Mouse (Mus musculus) hindbrain, embryonic 13.5 days (tissue): ENCODE measurements around the gene Marcks. TPM values are rescaled to one million over a fixed set of nuclear protein-coding genes. Genes with fewer than 3 reads are reported as not detected.

ENCODE experiments used
- ATAC-seq: fragments of 200-750 bp; cut with Nextera tagmentation; 2 replicates; pipeline ENCODE4 v1.8.0; 2017; ENCODE audit warnings: moderate TSS enrichment; ENCODE audit not compliant: low FRiP score
- H3K27ac ChIP-seq: fragments of 300-500 bp; sonication (generic); 2 replicates; pipeline ENCODE4 v1.5.1; 2015; ENCODE audit warnings: inconsistent platforms, mild to moderate bottlenecking, moderate library complexity
- H3K27me3 ChIP-seq: fragments of 300-500 bp; sonication (generic); 2 replicates; pipeline ENCODE4 v1.6.1; 2015; ENCODE audit warnings: mild to moderate bottlenecking, inconsistent platforms
- H3K36me3 ChIP-seq: fragments of 300-500 bp; sonication (generic); 2 replicates; pipeline ENCODE4 v1.6.1; 2015; ENCODE audit warnings: mild to moderate bottlenecking, inconsistent platforms
- H3K4me1 ChIP-seq: fragments of 300-500 bp; sonication (generic); replicated peaks from 2 replicates; pipeline ENCODE4 v1.6.1; 2015; ENCODE audit warnings: inconsistent platforms
- H3K4me2 ChIP-seq: fragments of 300-500 bp; sonication (generic); 2 replicates; pipeline ENCODE4 v1.6.1; 2015; ENCODE audit warnings: inconsistent platforms, mild to moderate bottlenecking, moderate library complexity
- H3K4me3 ChIP-seq: fragments of 300-500 bp; sonication (generic); 2 replicates; pipeline ENCODE4 v1.5.1; 2015; ENCODE audit warnings: mild to moderate bottlenecking, inconsistent platforms
- H3K9ac ChIP-seq: fragments of 300-500 bp; sonication (generic); 2 replicates; pipeline ENCODE4 v1.6.1; 2015; ENCODE audit warnings: mild to moderate bottlenecking, inconsistent platforms
- H3K9me3 ChIP-seq: fragments of 300-500 bp; sonication (generic); 2 replicates; pipeline ENCODE4 v1.6.1; 2016; ENCODE audit warnings: inconsistent platforms
- WGBS: fragments of 180-500 bp; shearing (Covaris S2); methylation state at CpG from one replicate; pipeline ENCODE4 v1.1.7; 2015; 5-methylcytosine and 5-hydroxymethylcytosine counted together
- polyA plus RNA-seq: library from polyadenylated mRNA; unstranded; fragments of >200 nt; fragmentation: Nextera tagmentation; extraction: Ambion mirVana; gene quantifications from 2 replicates; pipeline ENCODE4 v1.2.1, GENCODE M21; 2015

Marcks gene
- polyA plus RNA-seq, 1 experiment from 2014 or later, result 257 TPM

DNA sequence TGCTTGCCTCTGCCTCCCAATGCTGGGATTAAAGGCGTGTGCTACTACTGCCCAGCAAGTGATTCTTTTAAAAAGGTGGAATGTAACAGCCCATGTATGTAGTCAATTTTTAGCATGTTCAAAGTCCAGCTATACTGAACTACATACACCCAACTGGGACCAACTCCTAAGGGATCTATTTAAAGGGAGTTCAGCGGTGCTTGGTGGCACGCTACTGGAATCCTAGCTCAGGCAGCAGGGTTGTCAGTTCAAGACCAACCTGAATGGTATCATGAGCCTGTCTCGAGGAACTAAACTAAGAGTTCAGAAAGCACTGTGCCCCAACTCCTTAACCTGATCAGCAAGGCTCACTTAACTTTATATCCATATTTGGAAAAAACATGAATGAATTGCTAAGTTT is 6.0 kb downstream of the Marcks start:
- Histone ChIP-seq H3K9ac (no peak overlapping the region), H3K36me3 (peaks cover 28% of the 10 kb centered on the region), H3K9me3 (no peaks in the 10 kb centered on the region), H3K4me1 (peaks cover 19% of the 10 kb centered on the region), H3K4me2 (no peak overlapping the region), H3K27ac (no peak overlapping the region), H3K4me3 (no peak overlapping the region), H3K27me3 (no peaks in the 10 kb centered on the region)
- ATAC-seq, result no peak
- WGBS, result 93% methylated on average over 4 of the region's 4 CpGs

GRCm38 (mm10) chr10:37129652-37130051 is 9.1 kb downstream of the Marcks start:
- WGBS, result 92% methylated on average over 3 of the region's 3 CpGs
- H3K4me2 ChIP-seq, result no peak overlapping the region
- no peak overlapping the region for H3K27ac ChIP-seq
- H3K9me3 ChIP-seq, result no peaks in the 10 kb centered on the region
- H3K27me3 ChIP-seq, result no peaks in the 10 kb centered on the region
- no peak for ATAC-seq
- no peak overlapping the region for H3K9ac ChIP-seq
- peaks cover 15% of the 10 kb centered on the region for H3K4me1 ChIP-seq
- peaks cover 15% of the 10 kb centered on the region for H3K36me3 ChIP-seq
- no peak overlapping the region for H3K4me3 ChIP-seq

- Histone ChIP-seq H3K9ac (no peak overlapping the region), H3K27ac (no peak overlapping the region), H3K27me3 (no peaks in the 10 kb centered on the region), H3K36me3 (no peaks in the 10 kb centered on the region), H3K9me3 (peaks cover 6% of the 10 kb centered on the region; the same call in 1 of the 2 replicates), H3K4me2 (no peak overlapping the region), H3K4me3 (no peak overlapping the region), H3K4me1 (no peaks in the 10 kb centered on the region)
- 79% methylated on average over 2 of the region's 2 CpGs for WGBS
- ATAC-seq, result no peak
These were observed 23.4 kb downstream of the Marcks start for GRCm38 (mm10) chr10:37115329-37115728.

DNA sequence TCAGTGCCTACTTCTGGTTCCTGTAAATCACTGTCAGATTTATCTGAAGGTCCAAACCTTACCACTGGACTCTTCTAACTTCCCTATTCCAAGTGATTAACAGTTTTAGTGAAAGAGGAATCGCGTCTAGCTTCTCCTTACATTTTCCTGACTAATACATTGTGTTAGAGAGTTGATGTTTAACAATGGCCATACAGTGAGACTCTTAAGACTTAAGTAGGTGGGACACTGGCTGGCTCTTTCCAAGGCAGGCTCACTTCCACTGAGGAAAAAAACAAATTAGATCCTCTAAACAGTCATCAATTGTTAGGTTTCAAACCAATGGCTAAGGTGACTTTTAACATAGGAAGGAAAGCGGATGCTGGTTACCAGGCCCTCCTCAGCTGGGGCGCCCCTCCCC is 25.9 kb downstream of the Marcks start:
- ATAC-seq, result no peak
- H3K27ac ChIP-seq, result no peak overlapping the region
- WGBS, result 78% methylated on average over 4 of the region's 4 CpGs

DNA sequence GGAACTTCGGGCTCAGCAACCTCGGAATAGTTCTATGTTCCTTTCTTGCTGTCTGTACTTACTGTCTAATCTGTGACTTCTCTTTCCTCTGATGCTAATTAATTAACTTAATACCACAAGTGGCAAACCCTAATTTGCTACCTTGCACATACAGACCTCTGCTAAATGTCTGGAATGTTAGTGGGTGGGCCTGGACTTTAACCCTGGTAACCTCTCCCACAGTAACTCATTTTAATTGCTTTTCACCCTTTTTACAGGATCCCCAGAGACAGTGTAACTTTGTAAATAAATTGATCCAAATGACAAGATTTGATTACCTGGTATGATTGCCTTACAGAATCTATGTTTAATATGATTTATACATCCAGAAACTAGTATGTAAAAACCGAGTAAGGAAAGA is 26.4 kb downstream of the Marcks start:
- no peaks in the 10 kb centered on the region for H3K4me1 ChIP-seq

More for the DNA sequence above, 25.9 kb downstream of the Marcks start:
- Histone ChIP-seq H3K4me3 (no peak overlapping the region), H3K9me3 (no peaks in the 10 kb centered on the region), H3K4me1 (no peaks in the 10 kb centered on the region), H3K27me3 (no peaks in the 10 kb centered on the region), H3K4me2 (no peak overlapping the region), H3K9ac (no peak overlapping the region), H3K36me3 (no peaks in the 10 kb centered on the region)

DNA sequence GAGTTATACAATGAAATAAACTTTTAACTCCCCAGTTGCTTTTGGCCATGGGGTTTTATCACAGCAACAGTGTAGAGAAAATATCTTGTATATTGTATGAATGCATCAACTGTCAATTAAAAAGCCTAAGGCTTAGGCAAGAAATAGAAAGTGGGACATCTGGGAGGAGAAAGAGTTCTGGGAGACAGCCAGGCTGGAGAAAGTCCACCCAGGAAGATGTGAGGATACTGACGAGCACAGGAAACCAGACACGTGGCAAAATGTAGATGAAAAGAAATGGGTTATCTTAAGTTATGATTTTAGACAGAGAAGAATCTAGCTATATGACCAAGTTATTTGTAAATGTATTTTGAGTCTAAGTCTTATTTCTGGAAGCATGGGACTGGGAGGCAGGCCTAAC is 27.3 kb downstream of the Marcks start:
- ATAC-seq, result no peak
- H3K27ac ChIP-seq, result no peak overlapping the region
- H3K27me3 ChIP-seq, result no peaks in the 10 kb centered on the region
- H3K4me2 ChIP-seq, result no peak overlapping the region
- 77% methylated on average over 2 of the region's 2 CpGs for WGBS
- H3K9ac ChIP-seq, result no peak overlapping the region
- H3K9me3 ChIP-seq, result no peaks in the 10 kb centered on the region
- no peak overlapping the region for H3K4me3 ChIP-seq
- H3K4me1 ChIP-seq, result no peaks in the 10 kb centered on the region
- H3K36me3 ChIP-seq, result no peaks in the 10 kb centered on the region

More for the DNA sequence above, 26.4 kb downstream of the Marcks start:
- H3K27ac ChIP-seq, result no peak overlapping the region
- H3K4me3 ChIP-seq, result no peak overlapping the region
- no peaks in the 10 kb centered on the region for H3K27me3 ChIP-seq
- H3K9ac ChIP-seq, result no peak overlapping the region
- ATAC-seq, result no peak
- no peaks in the 10 kb centered on the region for H3K36me3 ChIP-seq
- H3K4me2 ChIP-seq, result no peak overlapping the region
- 89% methylated on average over 3 of the region's 3 CpGs for WGBS
- H3K9me3 ChIP-seq, result no peaks in the 10 kb centered on the region

- H3K9me3 ChIP-seq, result no peaks in the 10 kb centered on the region
- no peaks in the 10 kb centered on the region for H3K4me1 ChIP-seq
- no peaks in the 10 kb centered on the region for H3K27me3 ChIP-seq
- no peak overlapping the region for H3K4me2 ChIP-seq
- 86% methylated on average over 4 of the region's 4 CpGs for WGBS
- no peak overlapping the region for H3K9ac ChIP-seq
- H3K4me3 ChIP-seq, result no peak overlapping the region
- no peak overlapping the region for H3K27ac ChIP-seq
- ATAC-seq, result no peak
- no peaks in the 10 kb centered on the region for H3K36me3 ChIP-seq
These were observed 31.7 kb downstream of the Marcks start for GRCm38 (mm10) chr10:37106871-37107627.

DNA sequence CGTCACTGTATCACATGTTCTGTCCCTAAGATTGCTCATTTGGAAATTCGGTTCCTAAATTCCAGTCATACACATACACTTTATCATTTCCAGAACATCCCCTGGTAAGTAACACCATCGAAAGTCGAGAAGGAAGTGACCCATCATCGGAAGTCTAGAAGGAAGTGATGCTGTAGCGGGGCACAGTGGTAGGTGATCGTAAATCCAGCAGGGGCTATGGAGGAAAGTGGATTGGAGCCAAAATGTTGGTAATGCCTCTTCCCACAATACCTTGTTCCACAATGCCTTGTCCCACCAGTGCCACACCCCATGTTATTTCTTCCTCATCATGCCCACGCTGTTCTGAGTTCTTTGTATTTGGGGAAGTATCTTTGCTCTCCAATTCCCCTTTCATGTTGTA is 32.4 kb downstream of the Marcks start:
- WGBS, result 96% methylated on average over 8 of the region's 8 CpGs
- Histone ChIP-seq H3K9ac (no peak overlapping the region), H3K4me3 (no peak overlapping the region), H3K9me3 (no peaks in the 10 kb centered on the region), H3K36me3 (no peaks in the 10 kb centered on the region), H3K4me1 (no peaks in the 10 kb centered on the region), H3K4me2 (no peak overlapping the region), H3K27ac (no peak overlapping the region), H3K27me3 (no peaks in the 10 kb centered on the region)
- ATAC-seq, result no peak

DNA sequence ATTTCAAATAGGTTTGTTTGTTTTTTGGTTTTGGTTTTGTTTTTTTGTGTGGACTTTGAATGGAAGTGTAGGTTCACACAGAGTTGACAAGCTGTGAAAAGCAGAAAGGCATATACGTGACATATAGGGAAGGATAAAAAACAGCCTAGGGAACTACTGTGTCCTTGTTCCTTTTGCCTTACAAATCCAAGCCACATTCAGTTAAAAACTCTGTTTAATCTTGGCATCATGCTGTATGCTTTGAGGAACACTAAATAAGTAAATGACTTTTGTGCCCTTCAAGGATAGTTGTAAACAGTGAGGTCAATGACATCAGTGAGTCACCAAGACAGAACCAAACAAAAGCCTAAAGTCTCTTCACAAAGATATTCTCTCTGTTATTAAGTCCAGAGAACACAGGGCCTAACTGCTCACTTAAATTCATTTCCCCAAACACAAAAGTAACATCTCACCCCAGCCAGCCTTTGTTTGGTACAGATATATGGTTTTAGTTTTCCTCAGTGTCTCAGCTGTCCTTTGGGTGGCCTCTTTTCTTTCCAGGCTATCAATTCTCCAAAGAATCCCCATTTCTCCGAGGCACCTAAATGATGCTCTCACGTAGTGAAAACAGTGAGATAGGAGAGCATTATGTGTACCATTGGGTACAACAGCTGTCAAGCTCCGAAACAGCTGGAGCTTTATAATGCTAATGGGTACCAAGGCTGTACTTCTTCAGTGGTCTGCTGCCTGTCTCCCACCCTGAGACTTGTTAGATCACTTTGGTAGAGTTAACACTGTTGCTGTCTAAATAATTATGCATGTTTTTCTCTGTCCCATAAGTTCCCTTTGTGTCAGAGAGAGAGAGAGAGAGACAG is 36.3 kb downstream of the Marcks start:
- 0 out of 2 replicates have a peak, but pooled peaks cover 9% of the 10 kb centered on the region for H3K9me3 ChIP-seq
- H3K4me3 ChIP-seq, result no peak overlapping the region
- 53% methylated on average over 4 of the region's 4 CpGs for WGBS
- ATAC-seq, result no peak
- H3K27me3 ChIP-seq, result no peaks in the 10 kb centered on the region
- H3K36me3 ChIP-seq, result no peaks in the 10 kb centered on the region
- no peak overlapping the region for H3K9ac ChIP-seq
- no peak overlapping the region for H3K4me2 ChIP-seq
- no peak overlapping the region for H3K27ac ChIP-seq
- no peaks in the 10 kb centered on the region for H3K4me1 ChIP-seq

- H3K4me1 ChIP-seq, result no peaks in the 10 kb centered on the region
- no peak for ATAC-seq
- WGBS, result 44% methylated on average over 2 of the region's 2 CpGs
- no peak overlapping the region for H3K9ac ChIP-seq
- no peaks in the 10 kb centered on the region for H3K27me3 ChIP-seq
- no peak overlapping the region for H3K4me2 ChIP-seq
- no peak overlapping the region for H3K4me3 ChIP-seq
- H3K27ac ChIP-seq, result 0 out of 2 replicates have a peak overlapping the region, but pooled peaks have one; percentile 8
- H3K36me3 ChIP-seq, result no peaks in the 10 kb centered on the region
- H3K9me3 ChIP-seq, result 0 out of 2 replicates have a peak, but pooled peaks cover 9% of the 10 kb centered on the region
These were observed 37.0 kb downstream of the Marcks start for GRCm38 (mm10) chr10:37101733-37102132.

DNA sequence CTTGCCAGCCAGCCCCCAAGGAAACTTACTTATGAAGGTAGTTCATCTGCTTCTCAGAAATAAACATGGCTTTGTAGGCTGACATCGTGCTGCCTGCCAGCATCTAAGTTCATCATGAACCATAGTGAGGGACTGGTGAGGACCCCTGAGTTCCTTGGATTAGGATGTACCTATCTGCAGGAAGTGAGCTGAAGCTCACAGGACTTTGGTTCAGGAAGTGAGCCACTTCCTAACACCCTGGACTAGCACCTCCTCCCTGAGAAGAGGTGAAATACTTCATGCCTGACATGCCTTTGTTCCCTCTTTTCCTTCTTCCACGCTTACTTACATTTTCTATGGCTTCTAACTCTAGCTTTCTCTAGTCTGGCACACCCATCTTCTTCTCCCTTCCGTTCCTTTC is 42.2 kb downstream of the Marcks start:
- WGBS, result 86% methylated on average over 3 of the region's 3 CpGs

GRCm38 (mm10) chr10:37095803-37096202 is 42.9 kb downstream of the Marcks start:
- H3K27me3 ChIP-seq, result no peaks in the 10 kb centered on the region
- H3K27ac ChIP-seq, result no peak overlapping the region
- H3K4me1 ChIP-seq, result no peaks in the 10 kb centered on the region
- WGBS, result 77% methylated on average over 6 of the region's 6 CpGs
- ATAC-seq, result no peak
- H3K4me3 ChIP-seq, result no peak overlapping the region
- H3K36me3 ChIP-seq, result no peaks in the 10 kb centered on the region
- H3K4me2 ChIP-seq, result no peak overlapping the region
- no peak overlapping the region for H3K9ac ChIP-seq
- H3K9me3 ChIP-seq, result 0 out of 2 replicates have a peak, but pooled peaks cover 9% of the 10 kb centered on the region

More for the DNA sequence above, 42.2 kb downstream of the Marcks start:
- H3K4me2 ChIP-seq, result no peak overlapping the region
- no peaks in the 10 kb centered on the region for H3K36me3 ChIP-seq
- ATAC-seq, result no peak
- no peak overlapping the region for H3K4me3 ChIP-seq
- no peaks in the 10 kb centered on the region for H3K4me1 ChIP-seq
- no peak overlapping the region for H3K27ac ChIP-seq
- no peaks in the 10 kb centered on the region for H3K27me3 ChIP-seq
- 0 out of 2 replicates have a peak, but pooled peaks cover 9% of the 10 kb centered on the region for H3K9me3 ChIP-seq
- H3K9ac ChIP-seq, result no peak overlapping the region
